ENCODE assay signal across 10 mouse cellular contexts in the genomic region with DNA sequence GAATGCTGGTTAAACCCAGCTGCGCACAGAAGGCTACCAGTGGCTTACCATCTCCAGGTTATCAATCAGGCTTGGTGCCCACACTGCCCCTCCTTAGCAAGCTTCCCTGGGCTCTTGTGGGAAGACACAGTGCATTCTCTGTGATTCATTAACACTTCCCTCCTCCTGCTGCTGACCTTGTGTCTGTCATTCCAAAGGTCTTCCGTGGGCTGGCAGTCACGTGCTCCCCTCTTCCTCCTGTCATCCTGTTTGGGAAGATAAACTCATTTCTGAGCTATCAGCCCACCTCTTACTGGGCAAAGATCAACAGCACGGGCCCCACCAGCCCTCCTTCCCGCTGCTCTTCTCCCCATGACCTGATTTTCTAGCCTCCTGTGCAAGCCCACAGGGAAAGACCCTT. TPM values are rescaled to one million over a fixed set of nuclear protein-coding genes. Genes with fewer than 3 reads are reported as not detected.
A peak's percentile ranks its signal among the peaks of the same experiment; 100 is the strongest.
DNase-seq lines count a peak whose midpoint lies in the region; ATAC-seq and TF ChIP-seq lines count a peak whose summit lies in the region.
"Had no signal": no experiment of that assay in that cellular context is flagged by ENCODE, and none has a peak within 500 bp of the region (broad histone marks: within the 10 kb centered on the region; RNA-seq: fewer than 3 reads in every experiment).

No protein-coding gene starts in this region.

- no peaks in the 10 kb centered on the region for H3K36me3 ChIP-seq in intestine, postnatal 0 days (ENCODE audit: control insufficient read depth, insufficient read depth)
- no peaks in the 10 kb centered on the region for H3K36me3 ChIP-seq in liver, embryonic 12.5 days

- H3K4me1 ChIP-seq in intestine, postnatal 0 days (replicated peaks; ENCODE audit: control insufficient read depth, insufficient read depth, low read length) = no peaks in the 10 kb centered on the region
- peaks cover 10% of the 10 kb centered on the region for H3K4me1 ChIP-seq in liver, embryonic 12.5 days

- ATAC-seq in Patski = peak; percentile 71
- peak; percentile 89 for ATAC-seq in intestine, postnatal 0 days
- ATAC-seq in liver, embryonic 12.5 days = peak; percentile 57

- H3K4me2 ChIP-seq in intestine, postnatal 0 days (replicated peaks; ENCODE audit: low read depth) = peak overlapping the region; percentile 43
- H3K4me2 ChIP-seq in liver, embryonic 12.5 days = no peak overlapping the region

- no peaks in the 10 kb centered on the region for H3K9me3 ChIP-seq in intestine, postnatal 0 days (ENCODE audit: control insufficient read depth)
- no peaks in the 10 kb centered on the region for H3K9me3 ChIP-seq in liver, embryonic 12.5 days (replicated peaks)

- peak; percentile 90 for DNase-seq in heart, adult 11 months
- no peak for DNase-seq in heart, adult 8-10 months (ENCODE audit: low spot score)
- peak; percentile 22 for DNase-seq in Patski (ENCODE audit: low read depth, low spot score)
- no peak for DNase-seq in urinary bladder, postnatal 36 days (ENCODE audit: low spot score in 2 of 2)
- no peak for DNase-seq in urinary bladder, adult 2 months (ENCODE audit: low spot score)
- DNase-seq in thymus, postnatal 25 days = no peak
- DNase-seq: cerebellum, postnatal 36 days; spleen, adult 18-20 months had no signal

- POLR2A ChIA-PET in Patski (lab: Charles Lee) = interaction anchor here (0.6 kb wide), 2 partner anchors 12 to 29 kb away, joined by 3 to 5 read pairs; no protein-coding TSS in a partner anchor

- no peaks in the 10 kb centered on the region for H3K27me3 ChIP-seq in Patski
- no peaks in the 10 kb centered on the region for H3K27me3 ChIP-seq in intestine, postnatal 0 days (replicated peaks; ENCODE audit: control insufficient read depth, insufficient read depth, low read length)
- no peaks in the 10 kb centered on the region for H3K27me3 ChIP-seq in liver, embryonic 12.5 days (replicated peaks)

- H3K27ac ChIP-seq in intestine, postnatal 0 days (ENCODE audit: low read depth, low read length) = peak overlapping the region; percentile 86
- no peak overlapping the region for H3K27ac ChIP-seq in liver, embryonic 12.5 days

- TF ChIP-seq CTCF in Patski (IDR thresholded peaks at IDR 0.05) = no peak
- TF ChIP-seq CTCF in intestine, postnatal 0 days (IDR thresholded peaks at IDR 0.05; ENCODE audit: low read depth) = no peak

- in situ Hi-C loops in Patski (cut with MboI; ENCODE audit: low pct_unique_long_range_greater_than_20kb) = no loop called here

- no peak overlapping the region for H3K4me3 ChIP-seq in intestine, postnatal 0 days (ENCODE audit: low read depth, low read length)
- no peak overlapping the region for H3K4me3 ChIP-seq in liver, embryonic 12.5 days

- CTCF ChIA-PET in Patski (lab: Charles Lee) = interaction anchor here (0.8 to 2.0 kb wide), 4 partner anchors 12 to 34 kb away, joined by 3 to 8 read pairs (median 4); no protein-coding TSS in a partner anchor

- WGBS in intestine, postnatal 0 days = 10% methylated on average over 5 of the region's 5 CpGs
- WGBS in liver, embryonic 12.5 days (ENCODE audit: insufficient replicate concordance) = 7% methylated on average over 5 of the region's 5 CpGs

- no peak overlapping the region for H3K9ac ChIP-seq in intestine, postnatal 0 days (ENCODE audit: low read depth, low read length)
- H3K9ac ChIP-seq in liver, embryonic 12.5 days = no peak overlapping the region

RNA-seq across cellular contexts. Expression of gene Prr5l, which starts 55.2 kb away (rescaled TPM):
- 1 to 10 TPM; 1.0 to 2.7 (median 2.2) TPM for total RNA-seq in heart, adult 8-10 months (2022)
- 3.8 TPM for polyA plus RNA-seq in Patski (2021)
- polyA plus RNA-seq in intestine, postnatal 0 days (2015; fragmentation: Nextera tagmentation; extraction: Ambion mirVana) = 36.4 and 41.8 TPM in 2 replicates
- 5.1 and 5.5 TPM in 2 replicates for polyA plus RNA-seq in liver, embryonic 12.5 days (2016; fragmentation: Nextera tagmentation; extraction: Ambion mirVana)
- polyA plus RNA-seq in urinary bladder, adult 2 months (2012; rRNA removed) = 2.6 and 2.8 TPM in 2 replicates

RNA-seq across cellular contexts. Expression of gene Commd9, which starts 58.4 kb away (rescaled TPM):
- total RNA-seq in heart, adult 8-10 months (2022) = 10 to 100 TPM; 27.7 to 32.8 (median 30.0) TPM
- polyA plus RNA-seq in Patski (2021) = 52.3 TPM
- 81.6 and 83.3 TPM in 2 replicates for polyA plus RNA-seq in intestine, postnatal 0 days (2015; fragmentation: Nextera tagmentation; extraction: Ambion mirVana)
- polyA plus RNA-seq in liver, embryonic 12.5 days (2016; fragmentation: Nextera tagmentation; extraction: Ambion mirVana) = 28.8 and 29.0 TPM in 2 replicates
- polyA plus RNA-seq in urinary bladder, adult 2 months (2012; rRNA removed) = 46.4 and 66.3 TPM in 2 replicates

Comparison
In these comparisons a context has a peak if more than half of its experiments do, and no peak if none do; other contexts are left out.
1. DNase-seq: peak in heart, adult 11 months (single experiment) and Patski (single experiment); none in heart, adult 8-10 months (single experiment), urinary bladder, postnatal 36 days (0 of 2), urinary bladder, adult 2 months (single experiment) and thymus, postnatal 25 days (single experiment).
2. Peak in every context shown above with its lines, with median percentiles within 50 percentile points of each other: ATAC-seq.